Mouse (Mus musculus) lung, postnatal 36 days (tissue): ENCODE measurements around the gene Spns1.

Source experiments
- DNase-seq: peaks from one replicate; pipeline ENCODE4 v3.0.0; 2022; ENCODE audit warnings: mixed read lengths

Gene Spns1

DNA sequence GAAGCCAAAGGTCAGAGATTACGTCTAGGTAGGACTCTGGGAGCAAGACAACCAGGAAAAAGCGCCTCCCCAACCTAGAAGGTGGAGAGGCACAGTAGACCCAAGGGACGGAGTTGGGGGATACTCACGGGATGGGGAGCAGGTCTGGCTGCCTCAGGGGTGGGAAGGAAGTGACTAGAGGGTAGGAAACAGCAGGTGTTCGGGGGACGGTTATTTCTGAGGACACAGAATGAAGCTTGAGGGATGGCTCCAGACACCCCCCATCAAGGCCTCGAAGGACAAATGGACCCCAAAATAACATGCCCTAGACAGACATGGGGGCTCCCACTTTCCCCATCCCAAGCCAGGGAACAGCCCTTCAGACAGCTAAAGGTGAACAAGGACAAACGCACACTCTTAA is 8.9 kb downstream of the Spns1 start:
- DNase-seq, result no peak

GRCm38 (mm10) chr7:126367636-126368035 is 9.6 kb downstream of the Spns1 start:
- no peak for DNase-seq

GRCm38 (mm10) chr7:126363038-126363437 is 14.2 kb downstream of the Spns1 start:
- no peak for DNase-seq

- DNase-seq, result peak; percentile 41
These were observed 18.2 kb downstream of the Spns1 start for GRCm38 (mm10) chr7:126359049-126359448.

DNA sequence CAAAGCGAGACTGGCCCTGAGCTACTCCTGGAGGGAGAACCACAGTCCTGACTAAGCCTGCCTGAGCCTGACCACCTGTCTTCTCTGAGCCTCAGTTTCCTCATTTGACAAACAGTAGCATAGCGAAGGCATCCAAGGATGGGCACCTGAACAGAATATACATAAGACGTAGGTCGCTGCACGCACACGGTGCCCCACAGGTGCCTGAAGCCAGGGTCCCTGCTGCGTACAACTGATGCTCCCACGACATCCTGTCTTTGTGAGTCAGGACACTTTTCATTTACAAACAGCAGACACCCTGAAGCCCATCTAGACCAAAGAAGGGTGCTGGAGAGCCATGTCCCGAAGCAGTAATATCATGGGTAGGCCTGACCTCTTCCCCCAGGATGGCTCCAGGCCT is 18.8 kb downstream of the Spns1 start:
- DNase-seq, result no peak

DNA sequence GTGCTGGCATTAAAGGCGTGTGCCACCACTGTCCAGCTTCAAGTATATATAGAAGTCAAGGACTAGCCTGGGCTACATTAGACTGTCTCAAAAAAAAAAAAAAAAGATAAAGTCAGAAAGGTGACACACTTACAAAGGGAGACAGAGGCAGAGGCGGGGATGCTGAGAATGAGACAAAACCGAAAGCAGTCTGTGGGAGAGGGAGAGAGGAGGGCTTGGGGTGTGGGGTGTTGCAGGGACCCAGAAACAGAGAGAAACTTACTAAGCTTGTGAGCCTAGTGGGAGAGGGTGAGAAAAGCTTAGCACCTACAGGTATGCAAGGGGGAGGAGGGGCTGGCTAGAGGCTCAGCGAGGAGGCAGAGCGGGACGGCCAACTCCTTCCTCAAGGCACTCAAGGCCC is 19.4 kb downstream of the Spns1 start:
- DNase-seq, result no peak

- no peak for DNase-seq
These were observed 20.3 kb downstream of the Spns1 start for GRCm38 (mm10) chr7:126356793-126357591.

DNA sequence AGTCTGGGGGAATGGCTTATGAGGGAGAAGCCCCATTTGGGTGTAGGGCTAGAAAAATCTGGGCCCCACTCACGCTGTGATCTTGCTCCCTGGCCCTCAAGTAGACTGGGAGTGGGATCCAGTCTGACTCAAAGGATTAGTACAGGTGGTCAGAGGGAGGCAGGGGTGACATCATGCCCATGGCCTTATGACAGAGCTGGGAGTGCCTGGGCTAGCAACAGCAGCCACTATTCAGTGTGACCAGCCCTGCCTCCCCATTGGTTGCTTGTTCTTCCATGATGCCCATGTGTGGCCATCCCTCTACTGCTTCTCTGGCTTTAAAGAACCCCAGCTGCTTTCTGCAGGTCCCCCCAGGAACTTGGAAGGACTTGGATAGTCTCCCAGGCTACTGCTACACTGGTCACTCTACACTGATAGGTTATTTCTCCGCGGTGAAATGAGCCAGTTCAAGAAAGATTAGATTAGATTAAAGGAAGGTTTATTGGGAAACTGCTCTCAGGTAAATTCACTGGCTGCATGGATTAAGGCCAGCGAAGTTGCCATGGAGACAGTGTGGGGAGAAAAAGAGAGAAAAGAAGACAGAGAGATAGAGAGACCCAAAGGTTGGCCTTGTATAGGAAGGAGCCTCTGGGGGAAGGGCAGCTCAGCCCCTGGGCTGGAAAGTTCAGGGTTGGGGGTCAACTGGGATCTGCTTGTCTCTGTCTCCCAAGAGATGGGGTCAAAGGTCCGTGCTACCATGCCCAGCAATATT is 21.2 kb downstream of the Spns1 start:
- DNase-seq, result no peak

GRCm38 (mm10) chr7:126354738-126355614 is 22.3 kb downstream of the Spns1 start:
- DNase-seq, result no peak

DNA sequence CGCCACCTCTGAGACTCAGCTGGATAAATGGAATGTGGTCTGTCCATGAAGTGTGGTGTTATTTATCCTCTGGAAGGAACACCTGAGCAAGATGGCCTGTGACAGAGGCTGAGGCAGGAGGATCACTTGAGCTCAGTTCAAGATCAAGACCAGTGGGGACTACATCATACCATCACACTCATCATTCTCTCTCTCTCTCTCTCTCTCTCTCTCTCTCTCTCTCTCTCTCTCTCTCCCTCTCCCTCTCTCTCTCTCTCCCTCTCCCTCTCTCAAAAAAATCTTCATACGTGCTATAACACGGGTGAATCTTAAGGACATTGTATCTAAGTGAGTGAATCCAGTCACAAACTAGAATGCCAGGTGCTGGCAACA is 23.3 kb downstream of the Spns1 start:
- DNase-seq, result no peak

DNA sequence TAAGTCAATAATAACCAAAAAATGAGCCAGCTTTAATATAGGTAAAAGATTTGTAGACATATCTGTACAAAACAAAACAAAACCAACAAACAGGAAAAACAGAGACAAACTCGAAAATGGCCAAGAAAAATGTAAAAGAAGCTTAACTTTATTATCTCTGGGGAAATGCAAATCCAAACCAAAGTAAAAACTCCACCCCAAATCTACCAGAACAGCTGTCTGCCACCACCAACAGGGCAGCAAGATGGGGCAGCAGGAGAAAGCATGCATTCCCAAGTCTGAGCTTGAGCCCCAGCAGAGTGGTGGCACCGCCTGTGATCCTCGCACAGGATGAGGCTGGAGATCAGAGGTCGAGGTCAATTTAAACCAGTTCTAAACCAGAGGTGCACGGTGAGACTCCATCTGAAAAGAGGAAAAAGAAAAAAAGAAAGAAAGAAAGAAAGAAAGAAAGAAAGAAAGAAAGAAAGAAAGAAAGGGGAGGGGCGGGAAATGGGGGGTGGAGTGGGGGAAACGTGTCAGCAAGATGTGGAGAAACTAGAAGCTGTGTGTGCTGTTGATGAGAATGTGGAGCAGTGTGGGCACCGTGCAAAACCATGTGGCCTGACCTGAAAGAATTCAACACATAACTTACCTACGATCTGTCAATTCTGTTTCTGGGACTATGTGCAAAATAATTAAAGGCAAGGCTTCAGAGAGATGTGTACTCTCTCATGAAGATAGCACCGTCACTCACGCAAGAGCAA is 23.8 kb downstream of the Spns1 start:
- DNase-seq, result no peak

GRCm38 (mm10) chr7:126351419-126351951 is 25.8 kb downstream of the Spns1 start:
- DNase-seq, result peak; percentile 88

- DNase-seq, result peak; percentile 37
These were observed 26.4 kb downstream of the Spns1 start for GRCm38 (mm10) chr7:126350748-126351418.

- DNase-seq, result no peak
These were observed 29.0 kb downstream of the Spns1 start for GRCm38 (mm10) chr7:126348293-126348692.

GRCm38 (mm10) chr7:126347098-126347497 is 30.2 kb downstream of the Spns1 start:
- DNase-seq, result no peak

- DNase-seq, result no peak
These were observed 31.3 kb downstream of the Spns1 start for GRCm38 (mm10) chr7:126345969-126346368.

GRCm38 (mm10) chr7:126345557-126345956 is 31.7 kb downstream of the Spns1 start:
- peak; percentile 37 for DNase-seq

DNA sequence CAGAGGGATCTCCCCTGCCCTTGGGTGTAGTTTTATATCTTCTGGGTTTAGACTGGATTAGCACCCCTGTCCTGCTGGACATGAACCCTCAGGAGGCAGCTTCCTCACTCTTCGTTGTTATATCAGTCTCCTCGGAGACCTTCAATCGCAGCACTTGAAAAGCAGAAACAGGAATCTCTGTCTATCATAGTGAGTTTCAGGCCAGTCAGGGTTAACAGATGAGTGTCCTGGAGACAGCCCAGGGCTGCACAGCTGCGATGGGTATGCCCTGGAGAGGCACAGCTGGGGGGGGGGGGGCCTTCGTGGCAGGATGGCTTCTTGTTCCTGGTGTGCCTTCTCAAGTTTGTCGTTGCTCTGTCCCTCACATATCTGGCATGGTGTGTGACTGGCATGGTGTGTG is 36.4 kb downstream of the Spns1 start:
- no peak for DNase-seq

GRCm38 (mm10) chr7:126340206-126340618 is 37.0 kb downstream of the Spns1 start:
- DNase-seq, result no peak

DNA sequence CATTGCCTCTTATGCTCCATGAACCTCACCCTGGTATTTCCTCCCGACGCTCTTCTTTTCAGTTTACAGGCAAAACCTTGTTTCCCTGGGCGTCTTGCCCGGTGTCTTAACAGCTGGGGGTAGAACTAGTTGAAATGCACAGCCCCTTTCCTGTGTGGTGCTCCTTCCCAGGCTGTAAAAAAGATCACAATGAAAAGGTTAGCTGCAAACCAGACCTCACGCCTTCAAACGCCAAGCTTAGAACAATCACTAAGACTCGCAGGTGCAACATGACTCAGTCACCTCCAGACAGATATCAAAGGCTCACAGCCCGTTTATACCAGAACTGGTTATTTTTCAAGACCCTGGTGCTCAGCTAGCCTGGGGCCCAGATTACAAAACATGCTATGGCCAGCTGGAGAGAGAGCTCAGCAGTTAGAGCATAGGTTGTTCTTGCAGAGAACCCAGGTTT is 37.7 kb downstream of the Spns1 start:
- no peak for DNase-seq

- no peak for DNase-seq
These were observed 38.3 kb downstream of the Spns1 start for GRCm38 (mm10) chr7:126338906-126339305.

DNA sequence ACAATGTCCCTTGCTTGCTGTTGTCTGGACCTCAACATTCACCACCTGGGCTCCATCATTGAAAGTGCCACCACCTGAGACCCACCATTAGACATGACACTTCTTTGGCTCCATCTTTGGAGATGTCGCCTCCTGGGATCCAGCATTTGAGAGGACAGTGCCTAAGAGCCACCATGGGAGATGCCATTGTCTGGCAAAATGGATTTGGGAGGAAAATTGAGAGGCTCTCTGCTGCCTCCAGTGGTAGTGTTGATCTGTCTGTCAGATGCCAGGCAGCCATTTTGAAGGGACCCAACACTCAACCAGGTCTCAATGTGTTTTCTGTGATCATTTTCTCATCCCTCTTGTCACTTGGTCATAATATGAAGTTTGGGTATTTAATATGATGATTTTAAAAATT is 41.7 kb downstream of the Spns1 start:
- peak; percentile 19 for DNase-seq
